Mouse (Mus musculus): Measurements from ENCODE around the gene Hagh.

- TF ChIP-seq CTCF (IDR thresholded peaks at IDR 0.05; ENCODE audit: extremely low read depth, insufficient read length, insufficient replicate concordance, low read depth, low read length), result no peak
- TF ChIP-seq POLR2A (IDR thresholded peaks at IDR 0.05; ENCODE audit: low read depth, low read length), result no peak
Measured at GRCm38 (mm10) chr17:24874989-24875388, 35.0 kb downstream of the Hagh start.

Data from small intestine, adult 2 months (tissue).